In the genomic region with DNA sequence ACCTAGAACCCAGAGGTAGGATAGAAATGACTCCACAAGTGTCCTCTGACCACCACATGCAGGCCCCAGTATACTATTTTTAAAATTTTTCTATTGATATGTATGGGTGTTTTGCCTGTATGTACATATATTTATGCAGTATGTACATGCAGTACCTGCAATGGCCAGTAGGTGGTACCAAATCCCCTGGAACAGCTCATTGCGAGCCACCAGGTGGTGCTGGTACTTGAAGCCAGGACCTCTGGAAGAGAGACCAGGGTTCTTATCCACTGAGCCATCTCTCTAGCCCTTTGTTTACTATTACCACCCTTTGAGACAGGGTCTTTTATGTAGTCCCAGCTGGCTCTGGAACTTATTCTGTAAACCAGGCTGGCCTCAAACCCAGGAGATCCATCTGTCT, we compare ENCODE assay signal across 9 mouse cellular contexts. TPM values are rescaled to one million over a fixed set of nuclear protein-coding genes. Genes with fewer than 3 reads are reported as not detected.
DNase-seq lines count a peak whose midpoint lies in the region; ATAC-seq and TF ChIP-seq lines count a peak whose summit lies in the region.
"Had no signal": no experiment of that assay in that cellular context is flagged by ENCODE, and none has a peak within 500 bp of the region (broad histone marks: within the 10 kb centered on the region; RNA-seq: fewer than 3 reads in every experiment).

No protein-coding gene starts in this region.

- H3K4me2 ChIP-seq in intestine, embryonic 14.5 days (ENCODE audit: low read length) = no peak overlapping the region
- H3K4me2 ChIP-seq in intestine, embryonic 16.5 days (ENCODE audit: low read depth, low read length) = no peak overlapping the region
- H3K4me2 ChIP-seq: embryonic facial prominence, embryonic 15.5 days had no signal

- TF ChIP-seq POLR2A in ES-Bruce4 (IDR thresholded peaks at IDR 0.05; ENCODE audit: insufficient read depth, low read length) = no peak

- peaks cover 13% of the 10 kb centered on the region; the same call in 1 of the 2 replicates for H3K4me1 ChIP-seq in intestine, embryonic 14.5 days (replicated peaks; ENCODE audit: control insufficient read depth, insufficient read depth, low read length)
- peaks cover 12% of the 10 kb centered on the region for H3K4me1 ChIP-seq in intestine, embryonic 16.5 days (ENCODE audit: control insufficient read depth, insufficient read depth, low read length)
- no peaks in the 10 kb centered on the region for H3K4me1 ChIP-seq in ES-Bruce4 (ENCODE audit: control insufficient read depth, insufficient read depth, low read length)

- no peak for TF ChIP-seq EP300 in ES-Bruce4 (IDR thresholded peaks at IDR 0.05; ENCODE audit: insufficient read depth, low read depth, low read length)

- no peaks in the 10 kb centered on the region for H3K27me3 ChIP-seq in intestine, embryonic 14.5 days (replicated peaks; ENCODE audit: control insufficient read depth, insufficient read depth, low read length)
- H3K27me3 ChIP-seq in intestine, embryonic 16.5 days (replicated peaks; ENCODE audit: control insufficient read depth, insufficient read depth, low read length) = no peaks in the 10 kb centered on the region
- no peaks in the 10 kb centered on the region for H3K27me3 ChIP-seq in ES-Bruce4 (ENCODE audit: control insufficient read depth, insufficient read depth, low read length, poor library complexity, severe bottlenecking)
- no peaks in the 10 kb centered on the region for H3K27me3 ChIP-seq in splenic B cell, adult 2 months (ENCODE audit: control insufficient read depth, insufficient read depth, low read length, poor library complexity, severe bottlenecking)
- H3K27me3 ChIP-seq: embryonic facial prominence, embryonic 15.5 days had no signal

- ATAC-seq in intestine, embryonic 14.5 days (replicated peaks; ENCODE audit: low FRiP score, low TSS enrichment, low read depth) = no peak
- no peak for ATAC-seq in intestine, embryonic 16.5 days

- DNase-seq in intestine, embryonic 14.5 days (ENCODE audit: low spot score) = peak; percentile 77
- peak; percentile 64 for DNase-seq in cerebellum, adult 11-12 months
- peak; percentile 53 to 55 for DNase-seq in gastrocnemius, adult 8-10 months (ENCODE audit: low spot score in 2 of 2)
- peak; percentile 53 for DNase-seq in left cerebral cortex, adult 11 months (ENCODE audit: low spot score)
- DNase-seq in mesoderm, embryonic 11.5 days (ENCODE audit: low read depth, low spot score) = peak; percentile 86
- DNase-seq in splenic B cell, adult 2 months (ENCODE audit: low read depth, low spot score) = peak; percentile 95

- 50% methylated on average over 1 of the region's 1 CpGs for WGBS in intestine, embryonic 14.5 days
- WGBS in intestine, embryonic 16.5 days = 50% methylated on average over 1 of the region's 1 CpGs

- no peak overlapping the region for H3K27ac ChIP-seq in intestine, embryonic 14.5 days (ENCODE audit: low read depth)
- no peak overlapping the region for H3K27ac ChIP-seq in intestine, embryonic 16.5 days (ENCODE audit: low read length)
- H3K27ac ChIP-seq in ES-Bruce4 (ENCODE audit: insufficient read depth, low read length) = no peak overlapping the region
- H3K27ac ChIP-seq: embryonic facial prominence, embryonic 15.5 days had no signal

- no peak overlapping the region for H3K4me3 ChIP-seq in intestine, embryonic 14.5 days (ENCODE audit: low read depth, low read length)
- H3K4me3 ChIP-seq in intestine, embryonic 16.5 days (ENCODE audit: low read length) = no peak overlapping the region
- H3K4me3 ChIP-seq in ES-Bruce4 (ENCODE audit: low read depth, low read length) = no peak overlapping the region
- H3K4me3 ChIP-seq: embryonic facial prominence, embryonic 15.5 days had no signal

- H3K9ac ChIP-seq in intestine, embryonic 14.5 days (ENCODE audit: low read length) = no peak overlapping the region
- no peak overlapping the region for H3K9ac ChIP-seq in intestine, embryonic 16.5 days (ENCODE audit: low read depth, low read length)
- no peak overlapping the region for H3K9ac ChIP-seq in ES-Bruce4 (ENCODE audit: low read depth, poor library complexity, severe bottlenecking)
- H3K9ac ChIP-seq: embryonic facial prominence, embryonic 15.5 days had no signal

- peak; percentile 99 for TF ChIP-seq CTCF in ES-Bruce4 (IDR thresholded peaks at IDR 0.05; ENCODE audit: low read depth, low read length)

- peaks cover 6% of the 10 kb centered on the region for H3K36me3 ChIP-seq in intestine, embryonic 14.5 days (ENCODE audit: control insufficient read depth, insufficient read depth, low read length)
- 0 out of 2 replicates have a peak, but pooled peaks cover 3% of the 10 kb centered on the region for H3K36me3 ChIP-seq in intestine, embryonic 16.5 days (ENCODE audit: control insufficient read depth, insufficient read depth, low read length)
- H3K36me3 ChIP-seq in ES-Bruce4 (ENCODE audit: control insufficient read depth, insufficient read depth, low read length, poor library complexity, severe bottlenecking) = no peaks in the 10 kb centered on the region
- H3K36me3 ChIP-seq in splenic B cell, adult 2 months (ENCODE audit: control insufficient read depth, insufficient read depth, low read length, poor library complexity, severe bottlenecking) = no peaks in the 10 kb centered on the region; the same call in 1 of the 2 replicates

- H3K9me3 ChIP-seq in intestine, embryonic 14.5 days (ENCODE audit: control insufficient read depth, low read length) = peaks cover 4% of the 10 kb centered on the region
- no peaks in the 10 kb centered on the region for H3K9me3 ChIP-seq in intestine, embryonic 16.5 days (ENCODE audit: control insufficient read depth, low read length)
- no peaks in the 10 kb centered on the region for H3K9me3 ChIP-seq in ES-Bruce4 (replicated peaks; ENCODE audit: control insufficient read depth, insufficient read depth, low read length, poor library complexity, severe bottlenecking)

RNA-seq across cellular contexts. Expression of a gene that starts 2.3 kb away (rescaled TPM):
- polyA plus RNA-seq in intestine, embryonic 14.5 days (2014; fragmentation: Nextera tagmentation; extraction: Ambion mirVana) = 21.0 and 23.2 TPM in 2 replicates
- 19.0 and 21.4 TPM in 2 replicates for polyA plus RNA-seq in intestine, embryonic 16.5 days (2015; fragmentation: Nextera tagmentation; extraction: Ambion mirVana)
- polyA plus RNA-seq in ES-Bruce4 (2011; ENCODE audit: insufficient read depth, insufficient read length, low read depth, missing spikeins) = 44.8 and 49.1 TPM in 2 replicates
- total RNA-seq in gastrocnemius, adult 8-10 months (2022) = 10 to 100 TPM; 21.8 to 27.9 (median 24.9) TPM
